Mouse (Mus musculus) small intestine, adult 2 months (tissue): ENCODE data around the gene Anapc16. TPM values are rescaled to one million over a fixed set of nuclear protein-coding genes. Genes with fewer than 3 reads are reported as not detected.

Experiments
- H3K27ac ChIP-seq: fragments of 200-500 bp; 2 replicates; pipeline ENCODE4 v1.5.1; 2012; ENCODE audit warnings: low read depth, low read length, control low read depth, inconsistent platforms; ENCODE audit not compliant: insufficient read depth
- H3K27me3 ChIP-seq: fragments of 200-500 bp; 2 replicates; pipeline ENCODE4 v1.6.1; 2012; ENCODE audit warnings: mild to moderate bottlenecking, moderate library complexity, low read length, inconsistent platforms; ENCODE audit not compliant: control insufficient read depth, insufficient read depth
- H3K36me3 ChIP-seq: fragments of 200-500 bp; 2 replicates; pipeline ENCODE4 v1.6.1; 2012; ENCODE audit warnings: mild to moderate bottlenecking, low read length, control low read depth, inconsistent platforms; ENCODE audit not compliant: control insufficient read depth, insufficient read depth
- H3K4me1 ChIP-seq: fragments of 200-500 bp; 2 replicates; pipeline ENCODE4 v1.6.1; 2012; ENCODE audit warnings: low read length, inconsistent platforms, mixed read lengths; ENCODE audit not compliant: control insufficient read depth, insufficient read depth, insufficient read length
- H3K4me3 ChIP-seq: fragments of 200-500 bp; 2 replicates; pipeline ENCODE4 v1.5.1; 2012; ENCODE audit warnings: low read depth, mild to moderate bottlenecking, control low read depth, inconsistent platforms, low read length, moderate library complexity
- CTCF ChIP-seq: fragments of 200-500 bp; IDR thresholded peaks from 2 replicates; pipeline ENCODE4 v1.5.1; 2012; ENCODE audit warnings: low read depth, mild to moderate bottlenecking, control low read depth, inconsistent platforms, low read length, moderate library complexity, mixed read lengths; ENCODE audit not compliant: insufficient replicate concordance, insufficient read length; ENCODE audit errors: extremely low read depth
- POLR2A ChIP-seq: fragments of 200-500 bp; IDR thresholded peaks from 2 replicates; pipeline ENCODE4 v1.6.1; 2012; ENCODE audit warnings: low read depth, mild to moderate bottlenecking, control low read depth, inconsistent platforms, low read length, moderate library complexity
- WGBS: fragments of 180-500 bp; shearing (Covaris S2); methylation state at CpG from one replicate; pipeline ENCODE4 v1.1.7; 2018; 5-methylcytosine and 5-hydroxymethylcytosine counted together
- polyA plus RNA-seq: library from polyadenylated mRNA; depleted of rRNA; stranded (reverse); fragments of >200 nt; gene quantifications from 2 replicates; pipeline ENCODE4 v1.2.3, GENCODE M21; 2012; rRNA removed

The Anapc16 gene
- polyA plus RNA-seq, 1 experiment, result 51.4 TPM

GRCm38 (mm10) chr10:59942847-59943420, 60.0 kb downstream of the Anapc16 start:
- Histone ChIP-seq H3K36me3 (no peaks in the 10 kb centered on the region), H3K27me3 (no peaks in the 10 kb centered on the region), H3K27ac (0 out of 2 replicates have a peak overlapping the region, but pooled peaks have one; percentile 6), H3K4me3 (peak overlapping the region; percentile 36), H3K4me1 (peaks cover 22% of the 10 kb centered on the region)
- WGBS, result 8% methylated on average over 16 of the region's 16 CpGs
- TF ChIP-seq CTCF (no peak), POLR2A (no peak)

GRCm38 (mm10) chr10:59942281-59942846, 60.6 kb downstream of the Anapc16 start:
- Histone ChIP-seq H3K4me1 (peaks cover 18% of the 10 kb centered on the region), H3K4me3 (peak overlapping the region; percentile 36), H3K27me3 (no peaks in the 10 kb centered on the region), H3K27ac (no peak overlapping the region), H3K36me3 (no peaks in the 10 kb centered on the region)
- TF ChIP-seq CTCF, result no peak
- no peak for TF ChIP-seq POLR2A
- WGBS, result 67% methylated on average over 21 of the region's 21 CpGs

GRCm38 (mm10) chr10:59939081-59939480, 63.9 kb downstream of the Anapc16 start:
- H3K4me3 ChIP-seq, result no peak overlapping the region
- peaks cover 17% of the 10 kb centered on the region for H3K4me1 ChIP-seq
- WGBS, result 80% methylated on average over 1 of the region's 1 CpGs
- H3K27ac ChIP-seq, result no peak overlapping the region
- H3K36me3 ChIP-seq, result no peaks in the 10 kb centered on the region
- no peak for TF ChIP-seq CTCF
- no peak for TF ChIP-seq POLR2A
- no peaks in the 10 kb centered on the region for H3K27me3 ChIP-seq

- 71% methylated on average over 5 of the region's 5 CpGs for WGBS
- Histone ChIP-seq H3K4me1 (peaks cover 15% of the 10 kb centered on the region), H3K27ac (no peak overlapping the region), H3K27me3 (no peaks in the 10 kb centered on the region), H3K36me3 (no peaks in the 10 kb centered on the region), H3K4me3 (no peak overlapping the region)
- TF ChIP-seq POLR2A (no peak), CTCF (no peak)
These were observed 64.3 kb downstream of the Anapc16 start for GRCm38 (mm10) chr10:59938662-59939061.

Other genes starting within 250 kb of the Anapc16 start
- 43.1 and 86.2 TPM in 2 replicates for gene Dnajb12, start 123.6 kb downstream of the Anapc16 start, polyA plus RNA-seq
- gene Ddit4, start 51.3 kb downstream of the Anapc16 start, polyA plus RNA-seq, result 21.5 and 35.0 TPM in 2 replicates
- 5.8 and 14.2 TPM in 2 replicates for gene Ascc1, start 330 bp downstream of the Anapc16 start, polyA plus RNA-seq
- gene Spock2, start 103.1 kb upstream of the Anapc16 start, polyA plus RNA-seq, result 2.6 and 2.8 TPM in 2 replicates
- 1.8 and 4.2 TPM in 2 replicates for gene Chst3, start 216.1 kb upstream of the Anapc16 start, polyA plus RNA-seq